Mouse (Mus musculus) heart, embryonic 11.5 days (tissue): ENCODE results near the gene Sema6d. TPM values are rescaled to one million over a fixed set of nuclear protein-coding genes. Genes with fewer than 3 reads are reported as not detected.
A peak's percentile ranks its signal among the peaks of the same experiment; 100 is the strongest.

Source experiments
- ATAC-seq: fragments of 200-750 bp; cut with Nextera tagmentation; replicated peaks from 2 replicates; pipeline ENCODE4 v1.8.0; 2017; ENCODE audit warnings: moderate library complexity; ENCODE audit not compliant: insufficient number of reproducible peaks, low FRiP score, low TSS enrichment
- H3K27ac ChIP-seq: fragments of 300-500 bp; sonication (generic); 2 replicates; pipeline ENCODE4 v1.5.1; 2014; ENCODE audit warnings: mild to moderate bottlenecking, low read depth, low read length
- H3K27me3 ChIP-seq: fragments of 300-500 bp; sonication (generic); 2 replicates; pipeline ENCODE4 v1.6.1; 2014; ENCODE audit warnings: mild to moderate bottlenecking, low read length, mixed read lengths; ENCODE audit not compliant: control insufficient read depth, insufficient read depth
- H3K36me3 ChIP-seq: fragments of 300-500 bp; sonication (generic); 2 replicates; pipeline ENCODE4 v1.6.1; 2014; ENCODE audit warnings: mild to moderate bottlenecking, low read length, moderate library complexity, mixed read lengths; ENCODE audit not compliant: control insufficient read depth, insufficient read depth
- H3K4me1 ChIP-seq: fragments of 300-500 bp; sonication (generic); 2 replicates; pipeline ENCODE4 v1.6.1; 2014; ENCODE audit warnings: low read length; ENCODE audit not compliant: control insufficient read depth, insufficient read depth
- H3K4me2 ChIP-seq: fragments of 300-500 bp; sonication (generic); 2 replicates; pipeline ENCODE4 v1.6.1; 2014; ENCODE audit warnings: mild to moderate bottlenecking, moderate library complexity
- H3K4me3 ChIP-seq: fragments of 300-500 bp; sonication (generic); 2 replicates; pipeline ENCODE4 v1.5.1; 2014; ENCODE audit warnings: low read depth, low read length
- H3K9ac ChIP-seq: fragments of 300-500 bp; sonication (generic); 2 replicates; pipeline ENCODE4 v1.6.1; 2014; ENCODE audit warnings: mild to moderate bottlenecking, low read depth, low read length, moderate library complexity
- H3K9me3 ChIP-seq: fragments of 300-500 bp; sonication (generic); replicated peaks from 2 replicates; pipeline ENCODE4 v1.6.1; 2016; ENCODE audit warnings: low read length; ENCODE audit not compliant: control insufficient read depth
- WGBS: fragments of 180-500 bp; shearing (Covaris S2); extraction: QIAGEN DNeasy Blood & Tissue Kit; methylation state at CpG from one replicate; pipeline ENCODE4 v1.1.7; 2014; ENCODE audit not compliant: insufficient replicate concordance; 5-methylcytosine and 5-hydroxymethylcytosine counted together
- polyA plus RNA-seq: library from polyadenylated mRNA; unstranded; fragments of >200 nt; fragmentation: Nextera tagmentation; extraction: Ambion mirVana; gene quantifications from 2 replicates; pipeline ENCODE4 v1.2.1, GENCODE M21; 2014

Sema6d gene
- polyA plus RNA-seq: 24.9 and 26.5 TPM in 2 replicates

DNA sequence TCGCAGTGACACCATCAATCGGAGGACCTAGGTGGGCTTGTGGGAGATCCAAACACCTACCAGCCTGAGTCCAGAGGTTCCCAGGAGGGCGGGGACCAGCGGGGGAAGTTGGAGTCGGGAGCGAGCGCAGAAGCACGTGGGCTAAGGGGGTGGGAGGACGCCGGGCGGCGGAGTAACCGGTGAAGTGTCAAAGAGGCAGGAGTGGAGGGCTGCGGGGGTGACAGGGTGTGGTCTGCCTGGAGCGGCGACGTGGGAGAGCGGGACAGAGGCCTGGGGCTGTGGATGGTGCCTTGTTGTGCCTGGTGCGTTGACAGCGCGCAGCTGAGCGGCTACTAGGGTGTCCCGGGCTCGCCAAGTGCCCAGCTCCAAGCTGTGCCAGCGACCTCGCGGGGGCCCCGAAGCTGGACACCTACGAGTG is at the start of gene Sema6d:
Sema6d (plus strand) TSS at position 157 of the 418 bp plus-strand sequence.
- H3K9ac ChIP-seq: peak within 1 kb of the TSS; percentile 61
- peaks cover 3% of the 10 kb centered on the region; the same call in 1 of the 2 replicates for H3K4me1 ChIP-seq
- peak within 1 kb of the TSS; percentile 98 for H3K4me2 ChIP-seq
- H3K4me3 ChIP-seq: peak within 1 kb of the TSS; percentile 64
- H3K36me3 ChIP-seq: no peaks in the 10 kb centered on the region
- no peaks in the 10 kb centered on the region for H3K9me3 ChIP-seq
- peaks cover 16% of the 10 kb centered on the region for H3K27me3 ChIP-seq
- 2% methylated on average over 26 of the region's 29 CpGs for WGBS
- ATAC-seq: peak; percentile 35; the same call in 1 of the 2 replicates
- no peak within 1 kb of the TSS for H3K27ac ChIP-seq

DNA sequence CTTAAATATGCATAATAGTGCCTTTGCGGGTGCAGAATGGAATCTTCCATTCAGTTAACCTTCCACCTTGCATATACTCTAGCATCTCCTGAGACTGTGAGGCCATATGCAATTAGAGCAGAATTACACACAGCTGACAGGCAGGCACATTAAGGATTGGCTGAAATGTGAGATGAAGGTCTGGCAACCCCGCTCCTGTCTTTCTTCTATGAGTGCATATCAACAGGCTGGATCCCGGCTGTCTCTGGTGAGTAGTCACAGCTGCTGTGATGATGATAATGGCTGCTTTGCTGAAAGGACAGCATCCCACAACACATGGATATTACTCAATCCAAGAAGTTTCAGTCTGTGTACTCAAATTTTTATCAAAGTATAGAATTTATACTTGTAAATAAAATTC is 29.9 kb upstream of the Sema6d start:
- Histone ChIP-seq H3K4me1 (no peaks in the 10 kb centered on the region; the same call in 1 of the 2 replicates), H3K27ac (no peak overlapping the region), H3K36me3 (no peaks in the 10 kb centered on the region), H3K9me3 (no peaks in the 10 kb centered on the region), H3K9ac (no peak overlapping the region), H3K4me2 (no peak overlapping the region), H3K4me3 (no peak overlapping the region), H3K27me3 (no peaks in the 10 kb centered on the region)
- no peak for ATAC-seq
- 50% methylated on average over 3 of the region's 3 CpGs for WGBS

DNA sequence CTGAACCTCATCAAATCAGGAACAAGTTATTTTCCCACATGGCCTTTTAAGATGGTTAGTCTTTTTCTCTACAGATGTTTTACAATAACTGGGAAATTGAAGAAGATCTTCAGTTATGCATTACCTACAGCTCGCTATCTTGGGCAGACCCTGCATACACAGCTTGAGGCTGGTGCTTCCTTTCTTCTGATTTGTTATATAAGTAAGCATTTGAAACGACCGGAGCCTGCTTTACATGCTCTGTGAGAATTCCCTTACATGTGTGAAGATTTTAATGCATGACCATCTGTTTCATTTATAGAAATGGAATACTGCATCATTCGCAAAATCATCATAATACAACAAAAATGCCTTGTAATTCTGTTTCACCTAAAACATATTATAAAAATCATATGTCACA is 21.4 kb upstream of the Sema6d start:
- Histone ChIP-seq H3K4me1 (no peaks in the 10 kb centered on the region), H3K4me2 (no peak overlapping the region), H3K9me3 (no peaks in the 10 kb centered on the region), H3K27me3 (no peaks in the 10 kb centered on the region), H3K4me3 (no peak overlapping the region), H3K36me3 (no peaks in the 10 kb centered on the region), H3K27ac (no peak overlapping the region), H3K9ac (no peak overlapping the region)
- no peak for ATAC-seq
- WGBS: 78% methylated on average over 4 of the region's 4 CpGs

DNA sequence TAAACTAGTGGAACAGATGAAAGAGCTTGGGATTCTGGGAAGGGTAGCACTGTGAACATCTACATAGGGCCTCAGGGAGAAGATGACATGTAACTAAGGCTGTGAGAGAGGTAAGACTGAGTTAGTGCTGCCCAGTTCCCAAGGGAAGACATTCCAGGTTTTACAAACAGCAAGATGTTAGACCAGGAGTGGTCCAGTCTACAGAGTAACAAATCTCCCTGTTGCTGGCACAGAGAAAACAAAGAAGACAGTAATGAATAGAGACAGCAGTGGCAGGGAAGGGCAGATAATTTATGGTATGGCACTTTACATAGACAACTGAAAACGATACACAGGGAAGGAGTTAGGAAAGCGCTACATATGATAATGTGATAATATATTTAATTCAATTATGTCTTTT is 19.1 kb upstream of the Sema6d start:
- Histone ChIP-seq H3K4me3 (no peak overlapping the region), H3K27me3 (no peaks in the 10 kb centered on the region), H3K4me1 (no peaks in the 10 kb centered on the region), H3K36me3 (no peaks in the 10 kb centered on the region), H3K27ac (no peak overlapping the region), H3K9me3 (no peaks in the 10 kb centered on the region), H3K9ac (no peak overlapping the region), H3K4me2 (no peak overlapping the region)
- ATAC-seq: no peak
- WGBS: 70% methylated on average over 2 of the region's 2 CpGs

DNA sequence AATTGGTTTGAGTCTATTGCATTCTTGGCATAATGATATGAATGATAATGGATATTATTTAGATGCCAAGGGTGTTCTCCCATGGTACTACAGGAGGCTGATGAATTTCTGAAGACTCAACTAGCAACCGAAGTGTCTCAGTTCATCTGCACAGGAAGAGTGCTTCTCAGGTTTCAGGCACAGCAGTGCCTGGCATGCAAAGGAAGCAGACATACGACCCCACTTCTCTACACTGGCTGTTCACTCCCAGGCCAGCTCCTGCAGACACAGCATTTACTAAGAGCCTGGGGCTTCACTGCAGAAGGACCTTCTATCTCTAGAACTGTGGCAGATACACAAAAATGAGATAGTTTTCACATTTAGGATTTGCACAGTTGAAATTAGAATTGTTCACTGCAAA is 18.4 kb upstream of the Sema6d start:
- Histone ChIP-seq H3K4me1 (no peaks in the 10 kb centered on the region), H3K36me3 (no peaks in the 10 kb centered on the region)
- ATAC-seq: no peak

DNA sequence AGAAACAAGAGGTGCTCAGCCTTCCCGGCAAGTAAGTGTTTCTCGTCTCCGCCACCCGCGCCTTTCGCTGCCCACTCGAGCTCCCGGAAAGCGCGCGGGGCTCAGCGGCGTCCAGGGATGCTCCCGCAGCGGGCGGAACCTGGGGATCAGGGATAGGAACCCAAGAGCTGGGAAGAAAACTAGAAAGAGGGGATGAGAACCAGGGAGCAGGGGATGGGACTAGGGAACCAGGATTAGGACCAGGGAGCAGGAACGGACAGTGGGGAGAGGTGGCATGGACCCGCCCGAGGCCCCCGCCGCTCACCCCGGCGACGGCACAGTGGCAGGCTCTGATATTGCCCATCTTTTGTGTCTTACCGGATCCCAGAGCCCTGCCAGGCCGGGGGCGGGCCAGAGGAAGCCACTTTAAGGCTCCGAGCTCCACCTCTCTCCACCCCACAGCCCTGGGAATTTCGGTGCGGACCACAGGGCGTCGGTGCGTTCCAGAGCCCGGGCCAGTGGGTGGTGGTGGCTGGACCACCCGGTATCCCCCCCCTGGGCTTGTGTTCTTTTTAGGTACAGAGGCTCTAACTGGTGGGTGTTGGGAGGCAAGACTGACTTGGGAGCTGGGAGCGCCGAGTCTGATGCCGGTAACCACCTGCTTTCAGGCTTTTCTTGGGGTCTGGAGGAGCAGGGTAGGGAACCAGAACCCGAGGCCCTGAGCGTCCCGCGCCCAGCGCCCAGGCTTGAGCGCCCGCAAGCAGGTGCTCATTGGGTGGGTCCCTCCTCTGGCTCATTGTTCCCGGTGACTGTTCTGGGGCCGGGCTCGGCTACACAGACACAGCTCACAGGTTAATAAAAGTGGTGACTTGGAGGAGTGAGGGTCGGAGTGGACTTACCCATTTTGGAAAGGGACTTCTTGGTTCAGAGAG is 717 bp downstream of the Sema6d start:
- peaks cover 16% of the 10 kb centered on the region for H3K27me3 ChIP-seq
- H3K4me2 ChIP-seq: peak overlapping the region; percentile 98
- H3K9ac ChIP-seq: peak overlapping the region; percentile 61
- H3K27ac ChIP-seq: no peak overlapping the region
- peak overlapping the region; percentile 64 for H3K4me3 ChIP-seq
- no peaks in the 10 kb centered on the region for H3K36me3 ChIP-seq
- H3K9me3 ChIP-seq: no peaks in the 10 kb centered on the region
- 1% methylated on average over 49 of the region's 49 CpGs for WGBS
- peak; percentile 26; the same call in 1 of the 2 replicates for ATAC-seq
- H3K4me1 ChIP-seq: peaks cover 3% of the 10 kb centered on the region; the same call in 1 of the 2 replicates

More for the DNA sequence above, 18.4 kb upstream of the Sema6d start:
- Histone ChIP-seq H3K4me2 (no peak overlapping the region), H3K9ac (no peak overlapping the region), H3K27ac (no peak overlapping the region), H3K4me3 (no peak overlapping the region), H3K9me3 (no peaks in the 10 kb centered on the region), H3K27me3 (no peaks in the 10 kb centered on the region)
- WGBS: 2% methylated on average over 2 of the region's 2 CpGs

DNA sequence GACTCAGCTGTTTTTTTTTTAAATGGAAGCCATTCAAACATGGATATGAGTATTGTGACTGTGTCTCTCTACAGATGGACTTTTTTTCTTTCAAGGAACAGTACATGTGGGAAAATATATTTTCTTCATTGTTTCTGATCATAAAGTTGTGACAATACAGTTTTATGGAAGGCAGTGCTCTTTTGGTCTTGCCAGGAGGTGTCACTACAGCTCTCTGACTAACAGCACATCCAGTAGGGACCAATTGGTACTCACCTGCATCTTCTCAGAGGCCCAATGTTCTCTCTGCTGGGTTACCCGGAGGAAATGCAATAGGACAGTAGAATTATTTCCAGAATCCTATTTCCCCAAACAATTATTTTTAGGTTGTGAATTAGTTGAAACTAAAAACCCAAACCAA is 9.9 kb downstream of the Sema6d start:
- Histone ChIP-seq H3K4me2 (no peak overlapping the region), H3K9me3 (no peaks in the 10 kb centered on the region)
- 45% methylated on average over 1 of the region's 1 CpGs for WGBS

DNA sequence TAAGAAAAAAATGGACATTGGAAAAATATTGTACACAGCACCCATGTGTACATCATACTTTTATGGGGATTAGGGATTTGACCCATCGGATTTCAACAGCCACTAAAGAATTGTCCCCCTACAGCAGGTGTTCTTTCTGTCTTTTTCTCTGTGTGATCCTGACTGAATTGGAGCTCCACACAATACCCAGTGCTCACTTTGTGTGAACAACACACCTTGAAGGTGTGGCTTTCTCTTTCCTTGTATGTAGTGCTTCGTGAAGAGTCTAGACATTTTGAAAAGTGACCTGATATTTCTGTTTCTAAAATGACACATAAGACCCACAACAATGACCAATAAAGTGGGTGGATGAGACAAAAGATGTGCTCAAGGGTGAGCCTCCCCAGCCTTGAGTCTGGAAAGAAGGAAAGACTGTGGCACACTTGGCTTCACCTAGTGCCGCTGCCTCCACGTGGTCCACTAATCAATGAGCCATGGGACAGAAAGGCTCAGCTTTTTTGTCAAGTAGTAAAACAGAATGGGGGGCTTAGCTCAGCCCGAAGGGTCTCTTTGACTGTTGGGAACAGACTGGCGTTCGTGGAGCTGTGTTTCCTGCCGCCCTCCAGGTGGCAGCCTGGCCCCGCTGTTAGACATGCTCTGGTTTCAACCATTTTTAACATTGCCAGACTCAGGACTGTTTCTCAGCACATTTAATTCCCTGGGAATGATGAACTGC is 10.9 kb downstream of the Sema6d start:
- no peak for ATAC-seq
- Histone ChIP-seq H3K36me3 (no peaks in the 10 kb centered on the region), H3K4me1 (no peaks in the 10 kb centered on the region), H3K9me3 (no peaks in the 10 kb centered on the region), H3K4me2 (no peak overlapping the region), H3K4me3 (no peak overlapping the region), H3K27me3 (no peaks in the 10 kb centered on the region), H3K9ac (no peak overlapping the region), H3K27ac (no peak overlapping the region)
- 22% methylated on average over 9 of the region's 9 CpGs for WGBS

More for the DNA sequence above, 9.9 kb downstream of the Sema6d start:
- Histone ChIP-seq H3K4me1 (no peaks in the 10 kb centered on the region), H3K4me3 (no peak overlapping the region), H3K36me3 (no peaks in the 10 kb centered on the region), H3K27ac (no peak overlapping the region), H3K9ac (no peak overlapping the region), H3K27me3 (no peaks in the 10 kb centered on the region)
- no peak for ATAC-seq
